Mouse (Mus musculus) ZHBTc4 (cell line): ENCODE measurements around the gene Piezo1.

Experiments
- DNase-seq: peaks from one replicate; pipeline ENCODE4 v3.0.0-alpha.2; 2011; ENCODE audit warnings: low read depth, low spot score

The Piezo1 gene

DNA sequence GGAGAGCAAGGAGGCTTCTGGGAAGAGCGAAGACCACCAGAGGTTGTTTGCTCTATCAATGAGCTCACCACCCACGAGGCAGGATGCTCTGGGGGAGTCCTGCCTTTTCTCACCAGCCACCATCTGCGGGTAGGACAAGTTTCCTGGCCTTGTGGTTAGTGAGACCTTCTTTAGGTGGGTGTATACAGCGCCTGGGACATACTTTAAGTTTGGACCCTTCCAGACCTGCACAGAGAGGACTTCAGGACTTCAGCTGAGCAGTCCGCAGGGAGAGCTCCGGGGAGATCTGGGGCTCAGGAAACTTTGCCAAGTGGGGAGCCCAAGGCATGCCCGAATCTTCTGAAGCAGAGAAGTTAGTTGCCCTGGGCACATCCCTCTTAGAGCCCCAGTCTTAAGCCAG is 91.1 kb downstream of the Piezo1 start:
- no peak for DNase-seq

DNA sequence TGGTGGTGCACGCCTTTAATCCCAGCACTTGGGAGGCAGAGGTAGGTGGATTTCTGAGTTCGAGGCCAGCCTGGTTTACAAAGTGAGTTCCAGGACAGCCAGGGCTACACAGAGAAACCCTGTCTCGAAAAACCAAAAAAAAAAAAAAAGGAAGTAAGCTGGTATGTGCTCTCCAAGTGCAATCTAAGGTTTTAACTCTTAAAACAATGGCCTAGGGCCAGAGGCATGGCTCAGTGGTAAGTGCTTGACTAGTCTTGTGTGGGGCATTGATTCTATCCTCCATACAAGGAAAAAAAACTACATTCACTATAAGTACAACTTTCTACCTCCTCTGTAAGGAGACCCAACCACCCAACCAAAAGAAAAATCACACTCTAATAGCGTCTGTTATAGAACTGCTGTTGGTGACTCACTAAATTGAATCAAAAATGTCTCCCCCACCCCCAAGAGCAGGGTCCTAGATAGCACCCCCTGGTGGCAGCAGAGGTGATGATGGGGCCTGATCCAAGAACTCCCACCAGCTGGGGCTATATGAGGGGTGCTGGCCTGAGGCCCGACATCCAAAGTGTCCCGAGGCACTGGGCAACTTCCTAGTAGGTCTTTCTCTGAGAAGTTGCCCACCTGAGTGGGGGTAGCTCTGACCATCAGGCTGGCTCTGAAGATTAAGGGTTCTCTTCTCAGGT is 91.8 kb downstream of the Piezo1 start:
- peak; percentile 64 for DNase-seq

DNA sequence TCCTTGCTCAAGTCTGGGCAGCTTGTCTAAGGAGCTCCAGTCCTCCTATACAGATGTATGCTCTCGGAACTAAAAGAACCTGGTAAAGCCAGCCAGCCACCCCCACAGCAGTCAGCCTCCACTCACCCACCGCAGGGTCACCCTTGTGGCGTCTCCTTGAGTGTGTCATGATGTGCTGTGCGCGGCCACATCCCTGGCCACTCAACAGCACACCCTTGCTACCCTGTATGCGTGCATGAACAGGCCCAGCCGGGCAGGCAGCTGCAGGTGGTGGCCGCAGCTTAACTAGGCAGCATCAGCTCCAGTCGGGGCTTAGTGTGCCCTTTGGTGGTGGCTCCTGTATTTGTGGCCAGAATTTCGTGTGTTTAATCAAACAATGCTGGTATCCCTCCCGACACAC is 94.0 kb downstream of the Piezo1 start:
- no peak for DNase-seq

DNA sequence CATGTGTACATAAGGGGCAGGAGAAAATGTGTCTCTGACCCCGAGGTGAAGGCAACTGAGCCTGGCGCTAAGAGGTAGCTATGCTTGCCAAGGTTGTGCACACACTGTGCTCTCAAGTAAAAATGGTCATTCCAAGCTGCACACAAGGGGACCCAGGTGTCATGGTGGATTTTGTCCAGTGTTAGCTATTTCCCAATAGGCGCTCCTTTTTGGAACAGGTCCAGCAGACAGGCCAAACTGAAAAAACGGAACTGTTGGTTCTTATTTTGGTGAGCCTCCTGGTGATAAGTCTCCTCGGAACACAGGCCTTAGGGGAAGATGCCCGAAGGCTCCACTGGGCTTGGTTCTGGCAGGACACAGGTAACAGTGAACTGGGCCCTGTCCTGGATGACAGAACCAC is 96.7 kb downstream of the Piezo1 start:
- no peak for DNase-seq

DNA sequence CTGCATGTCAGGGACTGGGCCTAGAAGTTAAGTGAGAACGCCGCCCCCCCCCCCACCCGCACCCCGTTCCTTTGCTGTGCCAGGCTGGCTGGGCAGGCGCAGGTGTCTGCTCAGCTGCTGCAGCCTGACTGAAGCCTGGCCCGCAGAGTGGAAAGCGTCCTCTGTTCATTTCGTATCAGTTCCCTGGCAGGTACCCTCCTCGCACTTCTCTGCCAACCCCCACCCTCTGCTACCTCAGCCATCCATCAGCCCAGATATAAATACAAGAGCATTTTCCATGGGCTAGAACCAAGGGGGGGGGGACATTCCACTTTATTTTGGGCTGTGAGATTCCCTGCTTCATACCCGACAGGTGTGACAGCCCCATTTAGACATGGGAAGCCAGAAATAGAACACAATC is 99.0 kb downstream of the Piezo1 start:
- no peak for DNase-seq

DNA sequence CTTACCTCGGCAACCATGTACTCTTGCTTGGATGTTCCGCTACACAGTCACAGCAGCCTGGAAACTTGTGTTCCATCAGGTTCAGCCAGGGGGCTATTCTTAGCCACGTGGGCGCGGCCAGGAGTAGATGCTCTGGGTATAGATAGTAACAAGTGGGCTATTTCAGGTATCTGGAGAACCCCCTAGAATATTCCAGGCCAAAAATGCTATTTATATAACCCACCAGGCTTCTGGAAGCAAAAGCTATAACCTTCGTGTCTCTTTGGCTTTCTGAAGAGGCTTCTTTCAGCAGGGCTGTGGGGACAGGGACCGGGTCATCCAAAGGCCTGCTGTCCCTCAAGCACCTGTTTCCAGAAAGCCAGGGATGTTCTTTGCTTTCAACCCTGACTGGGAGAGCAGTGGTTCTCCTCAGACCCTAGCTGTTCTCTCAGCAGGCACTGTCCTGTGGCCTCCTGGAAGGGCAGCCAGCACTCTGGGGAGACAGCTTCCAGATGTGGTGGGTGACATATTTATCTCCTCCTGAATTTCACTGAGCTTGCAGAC is 99.9 kb downstream of the Piezo1 start:
- DNase-seq, result no peak

DNA sequence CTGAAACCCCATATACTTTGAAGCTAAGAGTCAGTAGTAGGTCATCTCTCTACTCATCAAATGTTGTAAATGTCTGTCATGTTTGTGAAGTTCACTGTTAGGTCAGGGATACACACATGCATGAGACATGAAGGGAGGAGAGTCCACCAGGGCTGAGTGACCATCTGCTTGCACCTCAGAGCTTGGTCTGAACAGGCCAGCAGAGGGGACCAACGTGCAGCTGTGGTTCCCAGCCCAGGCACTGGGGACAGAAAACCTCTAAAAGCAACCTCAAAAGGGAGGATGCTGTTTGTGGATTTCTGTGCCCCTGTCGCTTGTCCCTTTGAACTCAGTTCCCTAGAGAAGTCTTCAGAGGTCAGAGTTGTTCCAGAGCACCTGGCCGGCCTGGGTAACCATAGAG is 105.9 kb downstream of the Piezo1 start:
- no peak for DNase-seq

DNA sequence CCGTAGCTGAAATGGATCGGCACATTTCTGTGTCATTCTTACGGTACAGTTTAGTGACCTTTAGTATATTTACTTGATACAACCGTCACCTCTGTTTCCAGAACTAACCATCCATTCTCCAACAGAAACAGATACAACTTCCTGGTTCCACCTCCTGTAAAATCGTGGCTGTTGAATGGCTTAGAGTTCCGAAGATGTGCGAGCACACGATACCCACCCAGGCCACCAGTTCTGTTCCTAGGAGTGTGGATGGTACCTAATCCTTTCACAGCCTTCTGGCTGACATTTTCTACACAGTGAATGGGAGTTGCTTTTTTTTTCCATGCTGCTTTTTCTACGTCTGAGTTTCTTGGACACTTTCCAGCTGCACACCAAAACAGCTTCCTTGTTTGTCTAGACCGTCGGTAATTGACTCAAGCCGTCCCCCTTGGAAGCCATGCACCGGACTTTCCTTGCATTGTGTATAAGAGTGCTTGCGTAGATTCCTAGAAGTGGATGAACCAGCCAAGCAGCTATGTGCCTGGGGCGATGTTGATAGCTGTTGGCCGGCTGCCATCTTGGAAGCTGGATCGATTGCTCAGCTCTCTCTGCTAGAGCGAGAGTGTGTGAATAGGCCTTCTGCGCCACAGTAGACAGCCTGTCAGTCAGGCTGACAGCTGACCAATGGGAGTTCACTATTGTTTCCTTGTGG is 106.9 kb downstream of the Piezo1 start:
- peak; percentile 94 for DNase-seq

DNA sequence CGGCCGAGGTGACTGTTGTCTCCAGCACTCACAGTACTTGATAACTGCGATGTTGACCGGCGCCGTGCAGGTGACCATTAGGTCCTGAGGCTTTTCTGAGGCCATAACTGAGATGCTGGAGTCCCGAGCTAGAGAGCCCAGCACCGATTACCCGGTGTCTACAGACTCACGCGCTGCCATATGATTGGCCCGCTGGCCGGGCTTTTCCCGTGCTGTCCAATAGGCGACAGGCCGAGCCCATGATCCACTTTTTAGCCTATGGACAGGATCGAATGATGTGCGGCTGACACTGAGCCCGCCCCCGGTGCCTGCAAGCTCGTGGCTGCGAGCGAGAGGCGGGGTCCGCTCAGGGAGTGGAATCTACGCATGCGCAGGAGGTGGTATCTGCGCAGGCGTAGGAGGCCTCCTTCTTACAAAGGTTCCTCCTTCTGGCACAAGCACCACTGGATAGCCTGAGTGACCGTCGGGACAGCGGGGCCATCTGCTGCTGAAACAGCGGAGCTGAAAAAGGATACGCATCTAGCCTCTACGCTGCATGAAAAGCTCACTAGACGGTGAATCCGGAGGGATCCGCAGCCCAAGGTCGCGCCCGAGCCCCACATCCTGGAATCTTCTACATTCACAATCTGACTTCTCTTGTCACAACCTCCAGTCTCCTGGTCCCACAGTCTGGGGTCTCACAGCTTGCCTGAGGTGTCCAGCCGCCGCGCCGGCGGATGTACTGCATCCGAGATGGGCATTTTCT is 107.7 kb downstream of the Piezo1 start, which contains the start of gene Mvd:
Gene Mvd (minus strand): TSS at position 161 of the 745 bp plus-strand sequence.
- DNase-seq, result peak; percentile 100

DNA sequence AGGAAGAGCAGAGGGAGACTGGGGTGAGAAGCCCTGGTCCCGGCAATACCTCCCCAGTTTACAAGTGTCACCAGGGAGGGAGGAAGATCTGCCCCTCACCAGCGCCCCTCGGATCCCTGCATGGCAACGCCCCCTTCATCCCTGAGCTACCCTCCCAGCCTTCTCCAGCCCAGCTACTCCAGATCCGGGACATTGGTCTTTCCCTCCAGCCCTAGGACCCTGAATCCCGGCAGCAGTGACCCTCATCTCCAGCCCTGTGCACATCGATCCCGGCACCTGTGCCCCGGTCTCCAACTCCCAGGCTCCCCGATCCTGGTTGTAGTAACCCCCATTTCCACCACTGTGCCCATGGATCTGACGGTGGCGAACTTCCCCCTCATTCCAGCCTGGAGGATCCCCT is 108.3 kb downstream of the Piezo1 start:
- no peak for DNase-seq

DNA sequence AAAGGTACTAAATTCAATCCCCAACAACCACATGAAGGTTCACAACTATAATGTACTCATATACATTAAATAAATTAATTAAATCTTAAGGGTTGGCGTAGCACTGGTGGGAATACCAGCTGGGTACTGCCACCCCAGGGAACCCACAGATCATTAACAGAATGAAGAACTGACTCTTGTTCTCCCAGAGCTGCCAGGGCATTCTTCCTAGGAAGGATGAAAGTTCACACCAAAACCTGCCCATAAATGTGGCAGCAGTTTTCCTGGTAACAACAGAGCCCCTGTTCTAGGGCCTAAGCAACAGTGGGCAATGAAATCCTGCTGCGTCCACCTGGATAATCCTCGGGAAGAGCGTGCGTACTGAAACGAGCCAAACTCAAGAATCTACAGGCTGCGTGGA is 108.8 kb downstream of the Piezo1 start:
- DNase-seq, result no peak

DNA sequence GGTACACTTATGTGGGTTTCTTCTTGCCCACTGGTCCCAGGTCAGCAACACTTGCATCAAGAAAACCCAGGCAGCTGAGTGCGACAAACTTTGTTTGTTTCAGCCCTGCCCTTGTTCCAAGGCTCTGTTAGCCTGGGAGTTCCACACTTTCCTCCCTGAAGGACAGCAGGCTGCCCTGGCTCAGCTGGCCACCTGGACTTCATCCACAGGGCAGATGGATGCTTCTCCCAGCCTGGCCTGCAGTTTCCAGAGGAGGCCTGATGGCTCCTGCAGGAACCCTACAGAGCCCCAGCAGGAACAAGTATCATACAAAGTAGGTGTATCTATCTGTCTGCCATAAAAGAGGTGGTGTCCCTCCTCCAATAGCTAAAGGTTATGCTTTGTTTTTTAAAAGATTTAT is 109.8 kb downstream of the Piezo1 start:
- DNase-seq, result no peak

DNA sequence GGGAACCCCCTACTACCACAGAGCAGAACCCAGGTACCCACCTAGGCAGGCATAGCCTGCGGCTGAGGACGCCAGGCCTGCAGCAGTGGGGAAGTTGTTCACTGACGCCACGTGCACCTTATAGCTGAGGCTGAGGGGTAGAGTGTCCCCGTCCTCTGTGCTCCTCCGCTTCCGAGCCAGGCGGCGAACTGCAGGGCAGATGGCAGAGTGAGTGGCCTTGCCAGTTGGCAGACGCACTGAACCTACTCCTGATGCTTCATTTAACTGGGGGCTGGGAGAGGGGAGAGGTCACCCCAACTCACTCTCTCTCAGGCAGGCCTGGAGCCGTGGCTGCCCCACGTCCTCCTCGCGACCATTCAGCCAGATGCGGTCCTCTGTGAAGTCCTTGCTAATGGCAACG is 111.8 kb downstream of the Piezo1 start:
- no peak for DNase-seq

DNA sequence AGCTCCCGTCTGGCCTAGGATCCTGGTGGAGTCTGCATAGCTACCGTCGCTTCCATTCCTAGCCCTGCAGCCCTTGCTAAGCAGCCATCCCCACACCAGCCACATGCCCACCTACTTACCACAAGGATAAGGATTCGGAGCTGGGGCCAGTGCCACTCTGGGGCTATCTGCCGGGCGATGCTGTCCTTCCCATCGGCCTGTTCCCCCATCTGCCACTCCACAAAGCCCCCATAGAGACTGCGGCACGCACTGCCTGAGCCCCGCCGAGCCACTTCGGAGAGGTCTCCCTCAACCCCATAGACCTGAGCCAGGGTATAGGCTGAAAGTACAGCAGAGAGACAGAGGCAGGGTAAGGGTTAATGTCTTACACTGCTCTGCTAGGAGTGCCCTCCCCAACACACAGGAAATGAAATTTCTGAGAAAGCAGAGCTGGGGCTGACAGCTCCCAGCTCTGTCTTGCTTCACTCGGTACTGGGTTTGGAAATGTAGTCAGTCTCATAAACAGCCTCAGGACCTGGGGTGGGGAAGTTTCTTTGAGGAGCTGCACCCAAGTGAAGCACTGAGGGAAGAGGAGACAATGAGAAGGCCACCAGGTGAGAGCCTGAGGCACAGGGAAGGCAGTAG is 113.3 kb downstream of the Piezo1 start:
- DNase-seq, result no peak

DNA sequence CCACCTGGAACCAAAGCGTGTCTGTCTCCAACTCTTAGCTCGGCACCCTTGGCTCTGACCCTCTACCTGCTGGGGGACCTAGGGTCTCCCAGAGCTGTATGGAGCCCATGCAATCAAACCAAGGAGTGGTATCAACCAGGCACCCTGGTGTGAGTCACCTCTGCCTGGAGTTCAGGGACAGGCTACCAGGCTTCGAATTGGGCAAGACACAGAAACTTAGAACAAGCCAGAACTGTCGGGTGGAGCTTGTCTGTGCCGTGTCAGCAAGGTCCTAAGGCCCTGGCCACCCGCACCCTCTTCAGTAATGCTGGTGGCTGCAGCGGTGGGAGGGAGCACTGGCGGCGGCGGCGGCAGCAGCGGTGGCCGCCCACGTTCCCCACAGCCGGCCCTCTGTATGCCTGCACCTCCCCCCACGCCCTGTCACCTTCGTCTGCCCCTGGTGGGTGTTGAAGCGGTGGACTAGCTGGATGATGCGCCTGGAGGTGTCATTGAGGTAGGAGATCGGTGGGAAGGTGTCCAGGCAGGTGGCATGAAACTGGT is 114.5 kb downstream of the Piezo1 start:
- DNase-seq, result peak; percentile 29

DNA sequence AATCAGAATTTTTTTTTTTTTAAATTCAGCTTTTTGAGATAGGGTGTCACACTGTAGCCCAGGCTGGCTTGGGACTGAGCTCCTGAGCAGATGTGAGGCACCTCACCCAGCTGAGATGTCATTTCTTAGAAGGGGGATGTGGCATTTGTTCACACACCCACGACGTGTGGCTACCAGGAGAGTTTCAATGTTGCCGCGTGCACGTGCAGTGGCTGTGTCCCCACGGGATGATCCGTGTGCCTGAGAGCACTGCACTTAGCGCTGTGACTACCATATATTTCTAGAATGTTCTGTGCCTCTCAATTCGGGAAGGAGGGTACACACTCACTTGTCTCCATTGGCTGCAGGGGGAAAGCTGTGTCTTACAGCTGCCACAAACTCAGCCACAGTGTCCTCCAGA is 115.0 kb downstream of the Piezo1 start:
- no peak for DNase-seq

DNA sequence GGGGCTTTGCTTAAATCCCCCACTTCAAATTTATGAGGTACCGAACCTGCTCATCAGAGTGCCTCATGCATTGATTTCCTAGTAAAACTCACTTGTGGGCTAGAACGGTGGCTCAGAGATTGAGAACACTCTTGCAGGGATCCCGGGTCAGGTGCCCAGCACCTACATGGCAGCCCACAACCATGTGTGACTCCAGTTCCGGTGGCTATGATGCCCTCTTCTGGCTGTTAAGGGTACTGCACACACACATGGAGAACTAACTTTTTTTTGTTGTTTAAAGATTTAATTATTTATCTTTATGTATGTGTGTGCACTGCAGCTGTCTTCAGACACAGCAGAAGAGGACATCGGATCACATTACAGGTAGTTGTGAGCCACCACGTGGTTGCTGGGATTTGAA is 115.8 kb downstream of the Piezo1 start:
- DNase-seq, result peak; percentile 73

DNA sequence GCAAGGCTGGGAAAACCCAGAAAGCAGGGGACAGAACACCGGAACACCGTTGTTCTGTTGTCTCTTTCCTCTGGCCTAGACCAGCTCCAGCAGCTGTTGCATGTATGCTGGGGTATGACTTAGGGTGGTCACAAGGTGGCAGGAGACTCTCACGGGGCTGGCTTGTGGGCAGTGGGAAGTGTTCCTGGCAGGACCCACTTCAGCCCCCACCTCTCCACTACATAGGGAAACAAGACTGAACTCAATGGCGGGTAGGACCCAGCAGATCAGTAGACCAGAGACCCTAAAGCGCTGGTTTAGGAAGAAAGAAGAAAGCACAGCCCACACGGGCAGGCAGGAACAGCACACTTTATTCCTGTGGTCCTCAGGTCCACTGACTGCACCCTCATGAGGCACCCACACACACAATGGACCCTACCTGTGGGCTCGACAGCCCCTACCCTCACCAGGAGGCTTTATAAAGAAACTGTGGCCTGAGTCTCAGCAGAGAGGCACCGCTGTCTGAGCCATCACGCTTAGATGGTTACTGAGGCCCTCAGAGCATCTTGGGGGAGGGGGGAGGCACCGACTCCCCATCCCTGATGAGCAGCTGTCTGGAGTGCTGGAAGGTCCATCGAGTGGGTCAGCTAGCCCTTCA is 117.7 kb downstream of the Piezo1 start:
- DNase-seq, result no peak

DNA sequence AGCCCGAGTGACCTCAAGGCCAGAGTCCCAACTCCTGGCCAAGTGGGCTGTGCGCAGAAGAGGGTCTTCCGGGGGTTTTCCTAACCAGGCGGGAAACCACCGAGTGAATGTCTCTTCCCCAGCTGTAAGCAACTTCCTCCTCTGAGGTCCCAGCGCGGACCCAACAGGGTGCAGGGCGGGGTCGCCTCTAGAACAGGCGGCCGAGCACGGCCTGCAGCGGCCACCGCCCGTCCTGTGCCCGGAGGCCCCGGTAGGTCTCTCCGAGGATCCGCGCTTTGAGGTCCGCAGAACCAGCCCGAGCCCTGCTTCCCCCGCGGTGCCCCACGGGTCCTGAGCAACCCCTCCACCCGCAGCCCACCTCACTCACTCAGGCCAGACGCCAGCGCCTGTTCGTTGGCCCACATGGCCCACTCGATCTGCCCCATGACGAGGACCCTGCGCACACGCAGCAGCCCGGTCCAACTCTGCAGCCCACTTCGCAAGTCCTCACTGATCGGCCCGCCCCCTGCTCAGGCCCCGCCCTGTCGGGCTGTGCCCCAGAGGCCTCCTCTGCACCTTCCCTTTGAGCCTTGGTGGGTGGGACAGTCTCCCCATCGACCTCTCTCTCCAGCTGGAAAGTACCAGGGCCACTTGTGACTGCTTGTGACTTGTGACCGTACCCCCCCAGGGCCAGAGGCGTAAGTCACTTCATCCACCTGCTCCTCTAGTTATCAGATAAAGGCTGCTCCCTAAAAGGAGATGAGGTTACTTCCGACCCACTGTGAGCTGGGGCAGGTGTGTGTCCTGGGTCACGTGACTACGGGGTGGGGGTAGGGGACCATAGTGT is 118.5 kb downstream of the Piezo1 start, which contains the start of gene Cyba:
Gene Cyba (minus strand): TSS at position 488 of the 826 bp plus-strand sequence.
- DNase-seq, result peak; percentile 80
